Mouse (Mus musculus): ENCODE measurements at regions not wholly inside any gene's neighbourhood (a gene's known extent, or its start where the extent isn't known, plus 50 kb on each side); places are given as distances from the start of the nearest gene placed in this dataset.

GRCm38 (mm10) chr9:52298329-52298728 lies 130.0 kb upstream of the Zc3h12c start:
- DNase-seq (ENCODE audit: low spot score) = no peak

GRCm38 (mm10) chr9:52294699-52295098 lies 126.3 kb upstream of the Zc3h12c start:
- no peak for DNase-seq (ENCODE audit: low spot score)

GRCm38 (mm10) chr9:52289069-52289468 lies 120.7 kb upstream of the Zc3h12c start:
- DNase-seq (ENCODE audit: low spot score) = no peak

- no peak for DNase-seq (ENCODE audit: low spot score)
Measured at GRCm38 (mm10) chr9:52287761-52288275, 119.4 kb upstream of the Zc3h12c start.

- no peak for DNase-seq (ENCODE audit: low spot score)
Measured at GRCm38 (mm10) chr9:52287246-52287651, 118.9 kb upstream of the Zc3h12c start.

GRCm38 (mm10) chr9:52286104-52286503 lies 117.7 kb upstream of the Zc3h12c start:
- no peak for DNase-seq (ENCODE audit: low spot score)

- DNase-seq (ENCODE audit: low spot score) = no peak
Measured at GRCm38 (mm10) chr9:52283558-52283957, 115.2 kb upstream of the Zc3h12c start.

GRCm38 (mm10) chr9:52280995-52281394 lies 112.6 kb upstream of the Zc3h12c start:
- no peak for DNase-seq (ENCODE audit: low spot score)

- no peak for DNase-seq (ENCODE audit: low spot score)
Measured at GRCm38 (mm10) chr9:52280556-52280955, 112.2 kb upstream of the Zc3h12c start.

GRCm38 (mm10) chr9:52278701-52279023 lies 110.3 kb upstream of the Zc3h12c start:
- no peak for DNase-seq (ENCODE audit: low spot score)

GRCm38 (mm10) chr9:52277954-52278700 lies 109.8 kb upstream of the Zc3h12c start:
- no peak for DNase-seq (ENCODE audit: low spot score)

GRCm38 (mm10) chr9:52273994-52274393 lies 105.6 kb upstream of the Zc3h12c start:
- DNase-seq (ENCODE audit: low spot score) = no peak

- no peak for DNase-seq (ENCODE audit: low spot score)
Measured at GRCm38 (mm10) chr9:52272668-52273067, 104.3 kb upstream of the Zc3h12c start.

- no peak for DNase-seq (ENCODE audit: low spot score)
Measured at GRCm38 (mm10) chr9:52271345-52272116, 103.2 kb upstream of the Zc3h12c start.

- no peak for DNase-seq (ENCODE audit: low spot score)
Measured at GRCm38 (mm10) chr9:52261538-52261937, 93.2 kb upstream of the Zc3h12c start.

- DNase-seq (ENCODE audit: low spot score) = no peak
Measured at GRCm38 (mm10) chr9:52259459-52259858, 91.1 kb upstream of the Zc3h12c start.

- DNase-seq (ENCODE audit: low spot score) = no peak
Measured at GRCm38 (mm10) chr9:52255692-52256091, 87.3 kb upstream of the Zc3h12c start.

GRCm38 (mm10) chr9:52254475-52254874 lies 86.1 kb upstream of the Zc3h12c start:
- DNase-seq (ENCODE audit: low spot score) = no peak

GRCm38 (mm10) chr9:52251455-52251854 lies 83.1 kb upstream of the Zc3h12c start:
- no peak for DNase-seq (ENCODE audit: low spot score)

GRCm38 (mm10) chr9:52246712-52247111 lies 78.3 kb upstream of the Zc3h12c start:
- no peak for DNase-seq (ENCODE audit: low spot score)

GRCm38 (mm10) chr9:52244081-52244480 lies 75.7 kb upstream of the Zc3h12c start:
- no peak for DNase-seq (ENCODE audit: low spot score)

- no peak for DNase-seq (ENCODE audit: low spot score)
Measured at GRCm38 (mm10) chr9:52243032-52243431, 74.7 kb upstream of the Zc3h12c start.

- no peak for DNase-seq (ENCODE audit: low spot score)
Measured at GRCm38 (mm10) chr9:52241577-52241976, 73.2 kb upstream of the Zc3h12c start.

All from testis, postnatal 14 days (tissue).